Mouse (Mus musculus) embryonic facial prominence, embryonic 10.5 days (tissue): ENCODE data around the gene Hspd1. TPM values are rescaled to one million over a fixed set of nuclear protein-coding genes. Genes with fewer than 3 reads are reported as not detected.
"Not testable (repeated sequence)": the region's sequence is repeated elsewhere in the genome, so short reads cannot be mapped to it uniquely, and the experiment has no call there.

Experiments
- DNase-seq: peaks from one replicate; pipeline ENCODE4 v3.0.0-alpha.2; 2017; ENCODE audit warnings: low spot score
- H3K27ac ChIP-seq: fragments of 300-500 bp; sonication (generic); replicated peaks from 2 replicates; pipeline ENCODE4 v1.5.1; 2016; ENCODE audit warnings: mild to moderate bottlenecking
- H3K27me3 ChIP-seq: fragments of 300-500 bp; sonication (generic); replicated peaks from 2 replicates; pipeline ENCODE4 v1.6.1; 2016; ENCODE audit warnings: low read depth, mild to moderate bottlenecking; ENCODE audit not compliant: poor library complexity, severe bottlenecking
- H3K36me3 ChIP-seq: fragments of 300-500 bp; sonication (generic); replicated peaks from 2 replicates; pipeline ENCODE4 v1.6.1; 2016; ENCODE audit warnings: mild to moderate bottlenecking, moderate library complexity
- H3K4me1 ChIP-seq: fragments of 300-500 bp; sonication (generic); 2 replicates; pipeline ENCODE4 v1.6.1; 2016
- H3K4me3 ChIP-seq: fragments of 300-500 bp; sonication (generic); 2 replicates; pipeline ENCODE4 v1.5.1; 2016; ENCODE audit warnings: mild to moderate bottlenecking, moderate library complexity
- H3K9me3 ChIP-seq: fragments of 300-500 bp; sonication (generic); 2 replicates; pipeline ENCODE4 v1.6.1; 2016; ENCODE audit warnings: mild to moderate bottlenecking
- WGBS: fragments of 180-500 bp; shearing (Covaris S2); methylation state at CpG from one replicate; pipeline ENCODE4 v1.1.7; 2016; 5-methylcytosine and 5-hydroxymethylcytosine counted together
- polyA plus RNA-seq: library from polyadenylated mRNA; unstranded; fragments of >200 nt; fragmentation: Nextera tagmentation; extraction: Ambion mirVana; gene quantifications from 2 replicates; pipeline ENCODE4 v1.2.1, GENCODE M21; 2016

Gene Hspd1
- 604 and 644 TPM in 2 replicates for polyA plus RNA-seq

GRCm38 (mm10) chr1:55087932-55088610, at the start of gene Hspd1, which contains the start of gene Hspe1:
Gene Hspd1 (minus strand): TSS chr1:55088243.
Gene Hspe1 (plus strand): TSS chr1:55088132.
- H3K9me3 ChIP-seq: no peaks in the 10 kb centered on the region
- H3K4me1 ChIP-seq: peaks cover 38% of the 10 kb centered on the region
- peak within 1 kb of the TSS; percentile 99 for H3K27ac ChIP-seq
- peak within 1 kb of the TSS; percentile 96 for H3K4me3 ChIP-seq
- DNase-seq: peak; percentile 99
- WGBS: under 1% methylated on average over 76 of the region's 76 CpGs
- no peaks in the 10 kb centered on the region for H3K27me3 ChIP-seq
- peaks cover 67% of the 10 kb centered on the region for H3K36me3 ChIP-seq

DNA sequence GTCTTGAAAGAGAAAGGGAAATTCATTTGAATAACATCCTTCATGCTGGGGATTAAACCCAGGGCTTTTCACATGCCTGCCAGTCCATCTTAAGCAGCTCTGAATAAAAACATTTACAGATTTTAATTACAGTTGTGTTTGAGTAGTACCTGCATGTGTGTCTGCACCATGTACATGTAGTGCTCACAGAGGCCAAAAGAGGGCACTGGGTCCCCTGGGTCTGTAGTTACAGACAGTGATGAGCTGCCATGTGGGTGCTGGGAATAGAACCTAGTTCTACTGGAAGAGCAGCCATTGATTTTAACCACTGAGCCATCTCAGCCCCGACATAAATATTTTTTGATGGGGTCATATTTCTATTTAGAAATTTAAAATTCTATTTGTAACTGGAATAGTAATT, 47.8 kb upstream of the Hspd1 start:
- Histone ChIP-seq H3K27ac (no peak overlapping the region), H3K4me3 (no peak overlapping the region), H3K36me3 (peaks cover 67% of the 10 kb centered on the region), H3K9me3 (no peaks in the 10 kb centered on the region), H3K27me3 (no peaks in the 10 kb centered on the region), H3K4me1 (peaks cover 11% of the 10 kb centered on the region)
- DNase-seq: no peak
- WGBS: 93% methylated on average over 1 of the region's 1 CpGs

GRCm38 (mm10) chr1:55134301-55134700, 46.3 kb upstream of the Hspd1 start:
- H3K27ac ChIP-seq: no peak overlapping the region
- no peaks in the 10 kb centered on the region for H3K9me3 ChIP-seq
- H3K36me3 ChIP-seq: peaks cover 51% of the 10 kb centered on the region
- no peak for DNase-seq
- H3K4me3 ChIP-seq: no peak overlapping the region
- H3K27me3 ChIP-seq: no peaks in the 10 kb centered on the region
- 94% methylated on average over 3 of the region's 3 CpGs for WGBS
- H3K4me1 ChIP-seq: peaks cover 13% of the 10 kb centered on the region

DNA sequence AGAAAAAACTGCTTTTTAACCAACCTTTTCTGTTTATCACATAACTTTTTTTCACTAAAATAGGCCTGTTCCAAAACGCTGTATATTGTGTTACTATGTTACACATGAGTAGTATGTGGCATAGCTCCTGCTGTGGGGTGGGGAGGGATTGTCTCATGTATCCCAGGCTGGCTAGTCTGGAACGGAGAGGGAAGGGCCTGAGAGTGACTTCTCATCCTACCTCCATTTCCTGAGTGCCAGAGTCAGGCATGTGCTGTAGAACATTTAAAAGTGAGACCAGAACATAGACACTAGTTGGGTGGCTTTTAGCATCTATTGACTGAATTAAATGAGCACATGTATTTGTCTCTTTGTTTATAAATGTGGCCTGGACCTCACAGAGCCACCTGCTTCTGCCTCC, 45.1 kb upstream of the Hspd1 start:
- DNase-seq: no peak
- 80% methylated on average over 2 of the region's 2 CpGs for WGBS
- no peaks in the 10 kb centered on the region for H3K9me3 ChIP-seq
- no peak overlapping the region for H3K27ac ChIP-seq
- H3K27me3 ChIP-seq: no peaks in the 10 kb centered on the region
- H3K36me3 ChIP-seq: peaks cover 40% of the 10 kb centered on the region
- H3K4me3 ChIP-seq: peak overlapping the region; percentile 90; the same call in 1 of the 2 replicates
- peaks cover 13% of the 10 kb centered on the region for H3K4me1 ChIP-seq

DNA sequence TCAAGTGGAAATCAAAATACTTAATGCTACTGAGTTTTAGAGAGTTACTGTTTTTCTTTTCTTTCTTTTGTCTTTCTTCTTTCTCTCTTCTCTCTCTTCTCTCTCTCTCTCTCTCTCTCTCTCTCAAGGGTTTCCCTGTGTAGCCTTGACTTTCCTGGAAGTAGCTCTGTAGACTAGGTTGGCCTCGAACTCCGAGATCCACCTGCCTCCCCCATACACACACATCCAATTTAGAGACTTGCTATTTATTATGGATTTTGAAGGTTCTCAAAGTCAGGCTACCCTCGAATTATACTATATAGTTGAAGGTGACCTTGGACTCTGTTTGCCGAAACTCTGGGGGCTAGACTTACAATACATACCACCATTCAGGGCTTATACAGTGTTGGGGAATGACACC, 44.3 kb upstream of the Hspd1 start:
- Histone ChIP-seq H3K4me3 (peak overlapping the region; percentile 90), H3K4me1 (peaks cover 13% of the 10 kb centered on the region), H3K27me3 (no peaks in the 10 kb centered on the region), H3K9me3 (no peaks in the 10 kb centered on the region), H3K27ac (peak overlapping the region; percentile 48; the same call in 1 of the 2 replicates), H3K36me3 (peaks cover 32% of the 10 kb centered on the region)
- 76% methylated on average over 4 of the region's 4 CpGs for WGBS
- no peak for DNase-seq

DNA sequence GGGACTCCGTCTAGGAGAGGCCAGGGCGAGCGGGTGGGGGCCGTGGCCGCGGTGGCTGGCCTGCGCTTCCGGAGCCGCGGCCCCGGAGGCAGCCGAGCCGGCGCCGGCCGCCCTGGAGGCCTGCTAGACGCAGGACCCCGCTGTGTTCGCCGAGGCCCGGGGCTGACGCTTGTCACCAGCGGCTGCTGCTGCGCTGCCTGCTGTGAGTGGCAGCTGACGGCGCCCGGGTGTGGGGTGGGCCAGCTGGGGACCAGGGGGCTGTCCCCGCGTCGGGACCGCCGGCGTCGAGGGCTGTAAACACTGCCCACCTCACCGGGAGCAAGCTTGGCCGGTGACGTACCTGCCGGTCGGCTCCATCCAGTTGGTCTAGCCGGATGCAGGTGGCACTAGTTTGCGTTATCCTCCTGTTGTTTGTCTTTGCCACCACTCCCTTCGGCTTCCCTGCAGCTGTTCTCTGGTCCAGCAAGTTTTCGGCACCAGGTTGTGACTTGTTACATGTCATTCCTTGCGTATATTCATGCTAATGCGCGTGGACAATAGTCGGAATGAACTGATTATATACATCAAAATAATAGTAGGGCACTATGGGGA, 43.5 kb upstream of the Hspd1 start:
- Histone ChIP-seq H3K9me3 (no peaks in the 10 kb centered on the region), H3K4me3 (peak overlapping the region; percentile 90), H3K27ac (peak overlapping the region; percentile 99), H3K27me3 (no peaks in the 10 kb centered on the region), H3K36me3 (peaks cover 24% of the 10 kb centered on the region), H3K4me1 (peaks cover 13% of the 10 kb centered on the region)
- under 1% methylated on average over 47 of the region's 47 CpGs for WGBS
- DNase-seq: no peak

DNA sequence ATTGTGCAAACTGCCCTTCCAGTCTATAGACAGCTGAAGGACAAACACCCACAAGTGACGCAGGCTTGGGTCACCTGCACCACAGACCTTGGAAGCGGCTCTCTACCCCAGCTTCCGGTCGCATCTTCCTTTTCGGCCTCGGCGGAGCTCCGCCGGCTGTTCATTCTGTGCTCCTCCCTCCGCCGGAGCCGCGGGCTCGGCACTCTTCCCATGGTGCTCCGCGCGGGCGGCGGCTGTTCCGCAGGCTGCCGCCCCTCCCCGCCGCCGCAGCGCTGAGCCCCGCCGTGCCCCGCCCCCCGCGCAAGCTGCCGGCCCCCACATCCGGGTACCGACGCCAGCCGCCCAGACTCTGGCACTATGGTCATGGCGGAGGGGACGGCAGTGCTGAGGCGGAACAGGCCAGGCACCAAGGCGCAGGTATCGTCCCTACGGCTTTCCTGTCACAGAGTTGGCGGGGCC, 42.9 kb upstream of the Hspd1 start, which contains the start of gene Mob4:
Mob4 (plus strand) TSS at position 289 of the 459 bp plus-strand sequence.
- peak within 1 kb of the TSS; percentile 99 for H3K27ac ChIP-seq
- DNase-seq: peak; percentile 96
- H3K9me3 ChIP-seq: no peaks in the 10 kb centered on the region
- H3K4me1 ChIP-seq: peaks cover 13% of the 10 kb centered on the region
- H3K4me3 ChIP-seq: peak within 1 kb of the TSS; percentile 90
- H3K36me3 ChIP-seq: peaks cover 23% of the 10 kb centered on the region
- no peaks in the 10 kb centered on the region for H3K27me3 ChIP-seq
- WGBS: under 1% methylated on average over 42 of the region's 42 CpGs

GRCm38 (mm10) chr1:55130190-55130916, 42.3 kb upstream of the Hspd1 start:
- Histone ChIP-seq H3K4me1 (peaks cover 13% of the 10 kb centered on the region), H3K4me3 (peak overlapping the region; percentile 90), H3K27ac (peak overlapping the region; percentile 99), H3K9me3 (no peaks in the 10 kb centered on the region), H3K36me3 (peaks cover 17% of the 10 kb centered on the region), H3K27me3 (no peaks in the 10 kb centered on the region)
- WGBS: 70% methylated on average over 10 of the region's 10 CpGs
- no peak for DNase-seq

DNA sequence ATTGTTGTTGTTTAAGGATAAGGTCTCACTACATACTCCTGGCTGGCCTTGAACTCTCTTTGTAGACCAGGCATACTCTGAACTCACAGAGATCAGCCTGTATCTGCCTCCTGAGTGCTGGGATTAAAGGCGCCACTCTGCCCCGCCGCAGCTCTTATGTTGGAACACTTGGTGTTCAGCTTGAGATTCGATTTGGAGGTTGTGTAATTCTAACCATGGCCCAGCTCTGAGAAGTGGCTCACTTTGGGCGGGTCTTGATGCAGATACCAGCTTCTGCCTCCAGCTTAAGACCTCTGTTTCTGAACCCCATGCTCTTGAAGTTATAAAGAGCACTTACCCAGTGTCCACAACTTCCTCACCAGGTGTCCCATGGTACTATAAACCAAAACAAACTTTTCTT, 41.7 kb upstream of the Hspd1 start:
- H3K9me3 ChIP-seq: no peaks in the 10 kb centered on the region
- H3K4me1 ChIP-seq: peaks cover 13% of the 10 kb centered on the region
- H3K27ac ChIP-seq: no peak overlapping the region
- WGBS: 89% methylated on average over 5 of the region's 5 CpGs
- no peak overlapping the region; the same call in 1 of the 2 replicates for H3K4me3 ChIP-seq
- peaks cover 11% of the 10 kb centered on the region for H3K36me3 ChIP-seq
- no peaks in the 10 kb centered on the region for H3K27me3 ChIP-seq
- DNase-seq: no peak

DNA sequence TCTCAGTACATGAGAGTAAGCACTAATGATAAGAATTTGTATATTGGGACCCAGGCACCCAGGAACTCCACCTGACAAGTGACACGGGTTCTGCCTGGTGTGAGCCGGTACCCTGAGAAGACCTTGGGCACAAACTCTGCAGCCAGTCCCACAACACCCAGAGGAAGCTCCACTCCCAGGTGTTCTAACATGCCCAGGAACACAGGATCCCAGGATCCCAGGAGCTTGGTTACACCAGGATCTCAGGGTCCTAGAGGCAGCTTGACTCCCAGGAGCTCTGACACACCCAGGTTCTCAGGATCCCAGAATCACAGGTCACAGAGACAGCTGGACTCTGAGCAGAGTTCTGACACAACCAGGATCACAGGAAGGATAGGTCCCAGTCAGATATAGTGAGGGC, 36.1 kb upstream of the Hspd1 start:
- 96% methylated on average over 2 of the region's 2 CpGs for WGBS
- H3K9me3 ChIP-seq, H3K4me3 ChIP-seq: not testable (repeated sequence)

DNA sequence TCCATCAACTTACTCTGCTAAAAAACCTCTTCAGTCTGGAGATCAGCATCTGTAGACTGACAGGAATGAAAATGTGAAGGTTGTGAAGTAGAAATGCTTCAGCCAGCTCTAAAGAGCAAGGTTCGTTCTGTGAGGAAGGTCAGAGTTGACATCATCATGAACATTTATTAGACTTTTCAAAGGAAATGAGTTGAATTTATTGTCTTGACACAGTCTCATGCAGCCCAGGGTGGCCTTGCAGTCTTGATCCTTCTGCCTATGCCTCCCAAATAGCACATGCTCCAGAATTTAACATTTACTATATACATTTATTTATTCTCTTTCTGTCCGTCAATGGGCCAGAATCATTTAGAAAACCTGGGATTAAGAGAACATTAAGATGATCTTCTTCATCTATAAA, 35.5 kb upstream of the Hspd1 start:
- 93% methylated on average over 2 of the region's 2 CpGs for WGBS
- Histone ChIP-seq H3K9me3 (no peaks in the 10 kb centered on the region), H3K27me3 (no peaks in the 10 kb centered on the region), H3K4me1 (no peaks in the 10 kb centered on the region), H3K4me3 (no peak overlapping the region), H3K27ac (no peak overlapping the region), H3K36me3 (no peaks in the 10 kb centered on the region)
- no peak for DNase-seq

More for the DNA sequence above, 36.1 kb upstream of the Hspd1 start:
- not testable (repeated sequence) for DNase-seq, H3K27ac ChIP-seq, H3K4me1 ChIP-seq, H3K27me3 ChIP-seq, H3K36me3 ChIP-seq

GRCm38 (mm10) chr1:55123046-55123445, 35.0 kb upstream of the Hspd1 start:
- WGBS: 89% methylated on average over 5 of the region's 5 CpGs
- H3K27ac ChIP-seq: no peak overlapping the region

More at GRCm38 (mm10) chr1:55123046-55123445, 35.0 kb upstream of the Hspd1 start:
- Histone ChIP-seq H3K9me3 (no peaks in the 10 kb centered on the region), H3K36me3 (no peaks in the 10 kb centered on the region), H3K27me3 (no peaks in the 10 kb centered on the region), H3K4me3 (no peak overlapping the region), H3K4me1 (no peaks in the 10 kb centered on the region)
- no peak for DNase-seq
